Mouse (Mus musculus): ENCODE data around the gene Pcsk6.

DNA sequence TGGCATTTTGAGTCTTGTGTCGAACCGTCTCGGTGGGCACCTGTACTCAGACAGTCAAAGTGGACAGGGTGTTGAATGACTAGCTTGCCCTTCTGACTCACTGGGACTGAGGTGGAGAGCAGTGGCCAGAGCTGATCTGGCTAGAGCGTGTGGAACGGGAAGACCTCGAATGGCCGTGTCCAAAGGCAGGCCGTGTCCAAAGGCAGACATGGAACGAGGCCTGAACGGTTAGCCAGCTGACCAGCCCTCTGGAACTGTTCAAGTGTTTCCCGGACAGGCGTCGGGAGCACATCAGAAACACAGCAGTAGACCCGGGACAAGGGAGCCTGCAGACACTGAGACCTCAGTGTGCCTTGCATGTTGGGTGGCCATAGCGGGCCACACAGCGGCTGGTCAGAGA is 7.6 kb downstream of the Pcsk6 start:
- TF ChIP-seq CTCF (IDR thresholded peaks at IDR 0.05; ENCODE audit: low read depth, low read length) (no peak), POLR2A (IDR thresholded peaks at IDR 0.05; ENCODE audit: borderline replicate concordance, low read depth, low read length) (no peak)

All from bone marrow macrophage, adult 2 months (primary cell).